Mouse (Mus musculus) embryonic facial prominence, embryonic 13.5 days (tissue): ENCODE measurements at regions not wholly inside any gene's neighbourhood (a gene's known extent, or its start where the extent isn't known, plus 50 kb on each side); places are given as distances from the start of the nearest gene placed in this dataset.
A peak's percentile ranks its signal among the peaks of the same experiment; 100 is the strongest.

Source experiments
- ATAC-seq: fragments of 200-750 bp; cut with Nextera tagmentation; 2 replicates; pipeline ENCODE4 v1.8.0; 2017; ENCODE audit warnings: low read depth; ENCODE audit not compliant: insufficient number of reproducible peaks, insufficient read depth, low FRiP score, low TSS enrichment
- H3K27ac ChIP-seq: fragments of 300-500 bp; sonication (generic); 2 replicates; pipeline ENCODE4 v1.5.1; 2015; ENCODE audit warnings: moderate library complexity, mild to moderate bottlenecking, inconsistent platforms
- H3K27me3 ChIP-seq: fragments of 300-500 bp; sonication (generic); 2 replicates; pipeline ENCODE4 v1.6.1; 2015; ENCODE audit warnings: mild to moderate bottlenecking, inconsistent platforms
- H3K36me3 ChIP-seq: fragments of 300-500 bp; sonication (generic); 2 replicates; pipeline ENCODE4 v1.6.1; 2015; ENCODE audit warnings: mild to moderate bottlenecking, inconsistent platforms
- H3K4me1 ChIP-seq: fragments of 300-500 bp; sonication (generic); 2 replicates; pipeline ENCODE4 v1.6.1; 2015; ENCODE audit warnings: inconsistent platforms
- H3K4me2 ChIP-seq: fragments of 300-500 bp; sonication (generic); 2 replicates; pipeline ENCODE4 v1.6.1; 2015; ENCODE audit warnings: moderate library complexity, mild to moderate bottlenecking, inconsistent platforms
- H3K4me3 ChIP-seq: fragments of 300-500 bp; sonication (generic); 2 replicates; pipeline ENCODE4 v1.5.1; 2015; ENCODE audit warnings: mild to moderate bottlenecking, inconsistent platforms
- H3K9ac ChIP-seq: fragments of 300-500 bp; sonication (generic); 2 replicates; pipeline ENCODE4 v1.6.1; 2015; ENCODE audit warnings: mild to moderate bottlenecking, inconsistent platforms
- H3K9me3 ChIP-seq: fragments of 300-500 bp; sonication (generic); 2 replicates; pipeline ENCODE4 v1.6.1; 2016; ENCODE audit warnings: inconsistent platforms
- WGBS: fragments of 180-500 bp; shearing (Covaris S2); methylation state at CpG from one replicate; pipeline ENCODE4 v1.1.7; 2015; ENCODE audit warnings: mixed read lengths; 5-methylcytosine and 5-hydroxymethylcytosine counted together

- Histone ChIP-seq H3K36me3 (no peaks in the 10 kb centered on the region), H3K27ac (no peak overlapping the region), H3K4me1 (no peaks in the 10 kb centered on the region), H3K9ac (no peak overlapping the region), H3K4me2 (no peak overlapping the region), H3K4me3 (no peak overlapping the region), H3K9me3 (no peaks in the 10 kb centered on the region), H3K27me3 (no peaks in the 10 kb centered on the region)
- ATAC-seq: 0 out of 2 replicates have a peak, but pooled peaks have one; percentile 59
- WGBS: 86% methylated on average over 5 of the region's 5 CpGs
Measured at GRCm38 (mm10) chr17:54821059-54821458, 522.2 kb upstream of the Slc5a7 start.

GRCm38 (mm10) chr17:54853631-54854030, 554.8 kb upstream of the Slc5a7 start:
- no peaks in the 10 kb centered on the region for H3K9me3 ChIP-seq
- no peak overlapping the region for H3K4me2 ChIP-seq
- H3K36me3 ChIP-seq: no peaks in the 10 kb centered on the region
- ATAC-seq: no peak
- no peaks in the 10 kb centered on the region for H3K4me1 ChIP-seq
- no peak overlapping the region for H3K4me3 ChIP-seq
- no peak overlapping the region for H3K27ac ChIP-seq
- H3K9ac ChIP-seq: no peak overlapping the region
- WGBS: 59% methylated on average over 1 of the region's 1 CpGs
- no peaks in the 10 kb centered on the region for H3K27me3 ChIP-seq

GRCm38 (mm10) chr17:54896198-54896597, 549.0 kb upstream of the St6gal2 start:
- no peaks in the 10 kb centered on the region for H3K36me3 ChIP-seq
- no peaks in the 10 kb centered on the region for H3K27me3 ChIP-seq
- peak; percentile 67 for ATAC-seq

GRCm38 (mm10) chr17:54929181-54929715, 515.9 kb upstream of the St6gal2 start:
- Histone ChIP-seq H3K4me3 (no peak overlapping the region), H3K9me3 (no peaks in the 10 kb centered on the region), H3K9ac (no peak overlapping the region), H3K36me3 (no peaks in the 10 kb centered on the region), H3K4me1 (no peaks in the 10 kb centered on the region), H3K4me2 (no peak overlapping the region), H3K27ac (no peak overlapping the region), H3K27me3 (no peaks in the 10 kb centered on the region)
- no peak for ATAC-seq
- 60% methylated on average over 3 of the region's 3 CpGs for WGBS

More at GRCm38 (mm10) chr17:54896198-54896597, 549.0 kb upstream of the St6gal2 start:
- Histone ChIP-seq H3K9ac (no peak overlapping the region), H3K9me3 (no peaks in the 10 kb centered on the region), H3K4me3 (no peak overlapping the region), H3K4me1 (0 out of 2 replicates have a peak, but pooled peaks cover 3% of the 10 kb centered on the region), H3K27ac (peak overlapping the region; percentile 41), H3K4me2 (peak overlapping the region; percentile 16)
- WGBS: 18% methylated on average over 4 of the region's 4 CpGs

- H3K4me3 ChIP-seq: no peak overlapping the region
Measured at GRCm38 (mm10) chr17:54943380-54944047, 501.7 kb upstream of the St6gal2 start.

GRCm38 (mm10) chr17:54944288-54944931, 500.8 kb upstream of the St6gal2 start:
- Histone ChIP-seq H3K27me3 (no peaks in the 10 kb centered on the region), H3K4me3 (no peak overlapping the region), H3K4me2 (no peak overlapping the region), H3K9ac (no peak overlapping the region), H3K4me1 (no peaks in the 10 kb centered on the region; the same call in 1 of the 2 replicates), H3K9me3 (no peaks in the 10 kb centered on the region), H3K36me3 (no peaks in the 10 kb centered on the region), H3K27ac (no peak overlapping the region)
- 89% methylated on average over 6 of the region's 6 CpGs for WGBS
- no peak for ATAC-seq

More at GRCm38 (mm10) chr17:54943380-54944047, 501.7 kb upstream of the St6gal2 start:
- no peak overlapping the region for H3K27ac ChIP-seq
- no peaks in the 10 kb centered on the region; the same call in 1 of the 2 replicates for H3K4me1 ChIP-seq
- H3K9ac ChIP-seq: no peak overlapping the region
- H3K27me3 ChIP-seq: no peaks in the 10 kb centered on the region
- no peaks in the 10 kb centered on the region for H3K36me3 ChIP-seq
- no peak overlapping the region for H3K4me2 ChIP-seq
- 42% methylated on average over 3 of the region's 3 CpGs for WGBS
- H3K9me3 ChIP-seq: no peaks in the 10 kb centered on the region
- ATAC-seq: no peak
